Mouse (Mus musculus) erythroblast, embryonic 14.5 days (primary cell): ENCODE results near the gene Gm8909.
"Not testable (repeated sequence)": the region's sequence is repeated elsewhere in the genome, so short reads cannot be mapped to it uniquely, and the experiment has no call there.

ENCODE experiments used
- GATA1 ChIP-seq: IDR thresholded peaks from 2 replicates; pipeline ENCODE4 v1.6.1; 2012; ENCODE audit warnings: low read length, inconsistent platforms, mixed read lengths
- TAL1 ChIP-seq: IDR thresholded peaks from 3 replicates; pipeline ENCODE4 v1.6.1; 2012; ENCODE audit warnings: low read length, inconsistent platforms, mixed read lengths

DNA sequence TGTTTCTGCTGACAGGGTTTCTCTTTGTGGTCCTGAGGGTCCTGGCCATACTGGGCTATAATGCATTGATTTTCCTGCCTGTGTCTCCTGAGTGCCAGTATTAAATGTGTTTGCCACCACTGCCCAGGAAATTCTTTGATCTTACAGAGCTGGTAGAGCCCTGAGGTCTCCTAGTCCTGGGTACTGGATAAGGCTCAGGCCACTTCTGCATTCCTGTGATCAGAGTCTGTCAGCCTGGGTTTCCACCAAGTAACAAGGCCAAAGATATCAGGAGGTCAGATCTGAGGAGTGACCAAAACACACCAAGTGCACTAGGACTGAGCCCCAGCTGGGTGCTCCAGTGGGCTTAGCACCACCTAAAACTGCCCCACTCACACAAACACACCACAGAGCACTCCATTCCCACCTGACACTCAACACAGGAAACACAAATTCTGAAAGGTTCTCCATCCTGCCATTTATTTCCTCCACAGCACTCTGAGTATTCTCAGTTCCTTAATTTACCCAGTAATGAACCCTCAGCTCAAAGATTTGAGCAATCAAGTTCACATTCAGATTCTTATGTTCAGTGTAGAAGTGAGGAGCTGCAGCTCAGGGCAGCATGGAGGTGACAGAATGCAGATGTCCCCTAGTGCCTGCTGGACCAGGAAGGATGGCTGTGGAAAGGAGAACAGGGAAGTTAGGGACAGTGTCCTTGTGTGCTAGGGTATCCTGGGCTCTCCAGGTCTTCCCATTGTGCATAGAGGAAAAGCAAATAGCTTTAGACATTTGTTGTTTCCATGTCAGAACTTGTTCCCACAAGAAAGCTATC is 32.7 kb downstream of the Gm8909 start:
- not testable (repeated sequence) for TF ChIP-seq GATA1, TAL1
